Mouse (Mus musculus): ENCODE results near the gene Copa.

Gene Copa

GRCm38 (mm10) chr1:172082899-172083445, 643 bp downstream of the Copa start:
- no peak for DNase-seq (ENCODE audit: extremely low spot score, low spot score)

- no peak for DNase-seq (ENCODE audit: extremely low spot score, low spot score)
Measured at GRCm38 (mm10) chr1:172093522-172093921, 11.2 kb downstream of the Copa start.

- DNase-seq (ENCODE audit: extremely low spot score, low spot score), result no peak
Measured at GRCm38 (mm10) chr1:172094295-172094694, 12.0 kb downstream of the Copa start.

GRCm38 (mm10) chr1:172095202-172095601, 12.9 kb downstream of the Copa start:
- no peak for DNase-seq (ENCODE audit: extremely low spot score, low spot score)

- DNase-seq (ENCODE audit: extremely low spot score, low spot score), result no peak
Measured at GRCm38 (mm10) chr1:172099325-172100033, 17.1 kb downstream of the Copa start.

- DNase-seq (ENCODE audit: extremely low spot score, low spot score), result no peak
Measured at GRCm38 (mm10) chr1:172103619-172104018, 21.3 kb downstream of the Copa start.

- no peak for DNase-seq (ENCODE audit: extremely low spot score, low spot score)
Measured at GRCm38 (mm10) chr1:172105101-172105500, 22.8 kb downstream of the Copa start.

- no peak for DNase-seq (ENCODE audit: extremely low spot score, low spot score)
Measured at GRCm38 (mm10) chr1:172107777-172108477, 25.6 kb downstream of the Copa start.

- no peak for DNase-seq (ENCODE audit: extremely low spot score, low spot score)
Measured at GRCm38 (mm10) chr1:172116948-172117347, 34.6 kb downstream of the Copa start.

GRCm38 (mm10) chr1:172119100-172119499, 36.8 kb downstream of the Copa start:
- DNase-seq (ENCODE audit: extremely low spot score, low spot score), result no peak

GRCm38 (mm10) chr1:172119720-172120119, 37.4 kb downstream of the Copa start:
- no peak for DNase-seq (ENCODE audit: extremely low spot score, low spot score)

- no peak for DNase-seq (ENCODE audit: extremely low spot score, low spot score)
Measured at GRCm38 (mm10) chr1:172122671-172123070, 40.3 kb downstream of the Copa start.

GRCm38 (mm10) chr1:172124572-172124971, 42.2 kb downstream of the Copa start:
- DNase-seq (ENCODE audit: extremely low spot score, low spot score), result no peak

- peak; percentile 89 for DNase-seq (ENCODE audit: extremely low spot score, low spot score)
Measured at GRCm38 (mm10) chr1:172126376-172127347, 44.3 kb downstream of the Copa start, which contains the start of gene Pex19. Gene Pex19 (plus strand): TSS chr1:172126755.

- no peak for DNase-seq (ENCODE audit: extremely low spot score, low spot score)
Measured at GRCm38 (mm10) chr1:172127487-172127886, 45.2 kb downstream of the Copa start.

GRCm38 (mm10) chr1:172128563-172128962, 46.2 kb downstream of the Copa start:
- no peak for DNase-seq (ENCODE audit: extremely low spot score, low spot score)

GRCm38 (mm10) chr1:172129108-172129507, 46.8 kb downstream of the Copa start:
- no peak for DNase-seq (ENCODE audit: extremely low spot score, low spot score)

- no peak for DNase-seq (ENCODE audit: extremely low spot score, low spot score)
Measured at GRCm38 (mm10) chr1:172129780-172130179, 47.5 kb downstream of the Copa start.

GRCm38 (mm10) chr1:172132319-172132718, 50.0 kb downstream of the Copa start:
- no peak for DNase-seq (ENCODE audit: extremely low spot score, low spot score)

GRCm38 (mm10) chr1:172133535-172133934, 51.2 kb downstream of the Copa start:
- DNase-seq (ENCODE audit: extremely low spot score, low spot score), result no peak

GRCm38 (mm10) chr1:172134072-172134471, 51.7 kb downstream of the Copa start:
- DNase-seq (ENCODE audit: extremely low spot score, low spot score), result no peak

Data from neural tube, embryonic 10.5 days (tissue).